Comparison of ENCODE assay signal across 17 mouse cellular contexts in genomic region chr7:55836877-55837276, GRCm38 (mm10).
"Had no signal": no experiment of that assay in that cellular context is flagged by ENCODE, and none has a peak within 500 bp of the region (broad histone marks: within the 10 kb centered on the region; RNA-seq: fewer than 3 reads in every experiment).

No protein-coding gene starts in this region.

- H3K27me3 ChIP-seq: intestine, embryonic 15.5 days; kidney, embryonic 15.5 days; lung, embryonic 15.5 days had no signal

- H3K9me3 ChIP-seq: intestine, embryonic 15.5 days; kidney, embryonic 15.5 days; lung, embryonic 15.5 days had no signal

- H3K27ac ChIP-seq: intestine, embryonic 15.5 days; kidney, embryonic 15.5 days; left cerebral cortex, adult 2 months; liver, embryonic 14.5 days; lung, embryonic 15.5 days had no signal

- ATAC-seq: intestine, embryonic 15.5 days had no signal

- DNase-seq: kidney, adult 11 months; kidney, adult 8-10 months; kidney, postnatal 10 days; kidney, postnatal 36 days; layer of hippocampus, postnatal 36 days; lung, adult 18-20 months; lung, postnatal 10 days; lung, postnatal 36 days; midbrain, embryonic 14.5 days; thymus, adult 2 months; thymus, postnatal 25 days had no signal

- H3K4me2 ChIP-seq: intestine, embryonic 15.5 days; kidney, embryonic 15.5 days; lung, embryonic 15.5 days; midbrain, embryonic 11.5 days had no signal

- H3K9ac ChIP-seq: intestine, embryonic 15.5 days; kidney, embryonic 15.5 days; liver, embryonic 14.5 days; lung, embryonic 15.5 days had no signal

- H3K4me3 ChIP-seq: intestine, embryonic 15.5 days; kidney, embryonic 15.5 days; left cerebral cortex, adult 2 months; lung, embryonic 15.5 days had no signal
